Mouse (Mus musculus): ENCODE measurements around the gene Neurl4. TPM values are rescaled to one million over a fixed set of nuclear protein-coding genes. Genes with fewer than 3 reads are reported as not detected.

The Neurl4 gene
- polyA plus RNA-seq, 1 experiment from 2014 or later, result 9.2 TPM

- no peak overlapping the region for H3K4me2 ChIP-seq
- H3K27ac ChIP-seq (ENCODE audit: poor library complexity, severe bottlenecking), result no peak overlapping the region
- ATAC-seq (ENCODE audit: insufficient number of reproducible peaks, low FRiP score), result no peak
- 70% methylated on average over 4 of the region's 4 CpGs for WGBS
- no peaks in the 10 kb centered on the region for H3K36me3 ChIP-seq
- H3K9ac ChIP-seq, result no peak overlapping the region
- peaks cover 21% of the 10 kb centered on the region for H3K27me3 ChIP-seq (replicated peaks)
- H3K4me1 ChIP-seq (replicated peaks), result peaks cover 28% of the 10 kb centered on the region
- no peak overlapping the region for H3K4me3 ChIP-seq
- H3K9me3 ChIP-seq (replicated peaks), result no peaks in the 10 kb centered on the region
Observed at GRCm38 (mm10) chr11:69933066-69933465, 32.2 kb downstream of the Neurl4 start.

- Histone ChIP-seq H3K27me3 (replicated peaks) (peaks cover 32% of the 10 kb centered on the region), H3K27ac (ENCODE audit: poor library complexity, severe bottlenecking) (no peak overlapping the region), H3K9me3 (replicated peaks) (no peaks in the 10 kb centered on the region), H3K9ac (0 out of 2 replicates have a peak overlapping the region, but pooled peaks have one; percentile 13), H3K4me1 (replicated peaks) (peaks cover 28% of the 10 kb centered on the region), H3K36me3 (no peaks in the 10 kb centered on the region), H3K4me2 (peak overlapping the region; percentile 59), H3K4me3 (no peak overlapping the region)
- peak; percentile 31; the same call in 1 of the 2 replicates for ATAC-seq (ENCODE audit: insufficient number of reproducible peaks, low FRiP score)
- under 1% methylated on average over 18 of the region's 18 CpGs for WGBS
Observed at GRCm38 (mm10) chr11:69934169-69934568, 33.3 kb downstream of the Neurl4 start.

DNA sequence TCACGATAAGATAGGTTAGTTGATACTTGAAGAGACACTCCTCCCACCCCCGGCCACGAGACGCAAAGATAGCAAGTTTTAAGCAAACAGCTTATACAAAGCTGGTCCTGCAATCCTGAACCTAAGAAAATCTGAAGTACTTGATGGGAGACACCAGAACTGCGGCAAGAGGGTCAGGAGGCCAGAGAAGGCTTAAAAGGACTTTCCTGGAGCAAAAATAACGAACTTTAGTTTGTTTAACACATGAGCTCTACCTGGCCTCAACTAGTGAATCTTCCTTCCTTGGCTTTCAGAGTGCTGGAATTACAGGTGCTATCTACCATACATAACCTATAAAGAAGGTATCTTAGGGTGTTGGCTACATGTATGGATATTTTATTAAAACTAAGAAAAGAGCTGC is 33.8 kb downstream of the Neurl4 start:
- Histone ChIP-seq H3K9ac (no peak overlapping the region), H3K4me3 (no peak overlapping the region), H3K4me1 (replicated peaks) (peaks cover 28% of the 10 kb centered on the region), H3K27me3 (replicated peaks) (peaks cover 37% of the 10 kb centered on the region), H3K9me3 (replicated peaks) (no peaks in the 10 kb centered on the region), H3K27ac (ENCODE audit: poor library complexity, severe bottlenecking) (no peak overlapping the region), H3K36me3 (no peaks in the 10 kb centered on the region), H3K4me2 (peak overlapping the region; percentile 59)
- ATAC-seq (ENCODE audit: insufficient number of reproducible peaks, low FRiP score), result no peak
- WGBS, result 14% methylated on average over 6 of the region's 6 CpGs

DNA sequence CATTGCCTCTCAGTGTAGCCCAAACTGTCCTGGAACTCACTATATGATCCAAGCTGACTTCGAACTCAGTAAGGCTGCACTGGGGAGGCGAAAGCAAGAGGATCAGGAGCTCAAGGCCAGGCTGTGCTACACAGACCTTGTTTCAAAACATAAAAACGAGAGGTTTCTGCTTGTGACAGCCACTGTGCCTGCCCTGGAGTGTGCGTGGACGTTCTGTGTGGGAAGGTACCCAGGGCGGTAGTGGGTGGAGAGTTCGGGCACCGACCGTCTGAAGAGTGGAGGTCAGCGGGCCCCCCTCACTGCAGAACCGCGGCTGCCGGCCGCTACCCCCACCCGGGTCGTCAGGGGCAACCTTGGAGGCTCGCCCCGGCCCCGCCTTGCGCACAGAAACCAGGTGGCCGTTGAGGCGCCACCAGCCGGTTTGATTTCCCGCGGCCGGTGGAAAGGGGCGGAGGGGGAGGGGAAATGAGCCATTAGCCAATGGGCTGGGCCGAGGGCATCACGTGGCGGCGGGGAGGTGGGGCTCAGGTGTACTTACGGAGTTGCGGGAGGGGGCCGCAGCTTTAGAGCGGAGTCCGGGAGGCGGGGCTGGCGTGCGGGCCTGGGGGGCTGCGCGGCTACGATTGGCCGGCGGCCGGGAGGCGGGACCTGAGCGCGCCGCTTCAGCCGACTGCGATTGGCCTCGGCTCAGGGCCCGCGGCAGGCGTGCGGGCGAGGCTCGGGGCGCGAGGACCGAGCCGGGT is 34.4 kb downstream of the Neurl4 start, which contains the start of gene Ybx2:
Gene Ybx2, plus strand, starts transcription at position 660 of the 743 bp plus-strand sequence.
- H3K4me2 ChIP-seq, result peak within 1 kb of the TSS; percentile 98
- H3K4me1 ChIP-seq (replicated peaks), result peaks cover 28% of the 10 kb centered on the region
- H3K27ac ChIP-seq (ENCODE audit: poor library complexity, severe bottlenecking), result no peak within 1 kb of the TSS
- H3K9ac ChIP-seq, result peak within 1 kb of the TSS; percentile 75
- WGBS, result 2% methylated on average over 60 of the region's 62 CpGs
- H3K36me3 ChIP-seq, result no peaks in the 10 kb centered on the region
- peak; percentile 94 for ATAC-seq (ENCODE audit: insufficient number of reproducible peaks, low FRiP score)
- peak within 1 kb of the TSS; percentile 59 for H3K4me3 ChIP-seq
- no peaks in the 10 kb centered on the region for H3K9me3 ChIP-seq (replicated peaks)
- peaks cover 44% of the 10 kb centered on the region for H3K27me3 ChIP-seq (replicated peaks)

- Histone ChIP-seq H3K4me1 (replicated peaks) (peaks cover 28% of the 10 kb centered on the region), H3K27ac (ENCODE audit: poor library complexity, severe bottlenecking) (no peak overlapping the region), H3K9me3 (replicated peaks) (no peaks in the 10 kb centered on the region), H3K36me3 (no peaks in the 10 kb centered on the region), H3K4me2 (peak overlapping the region; percentile 98), H3K4me3 (peak overlapping the region; percentile 59), H3K27me3 (replicated peaks) (peaks cover 48% of the 10 kb centered on the region), H3K9ac (peak overlapping the region; percentile 75)
- 2% methylated on average over 30 of the region's 30 CpGs for WGBS
- ATAC-seq (ENCODE audit: insufficient number of reproducible peaks, low FRiP score), result 0 out of 2 replicates have a peak, but pooled peaks have one; percentile 4
Observed at GRCm38 (mm10) chr11:69936156-69936555, 35.3 kb downstream of the Neurl4 start.

DNA sequence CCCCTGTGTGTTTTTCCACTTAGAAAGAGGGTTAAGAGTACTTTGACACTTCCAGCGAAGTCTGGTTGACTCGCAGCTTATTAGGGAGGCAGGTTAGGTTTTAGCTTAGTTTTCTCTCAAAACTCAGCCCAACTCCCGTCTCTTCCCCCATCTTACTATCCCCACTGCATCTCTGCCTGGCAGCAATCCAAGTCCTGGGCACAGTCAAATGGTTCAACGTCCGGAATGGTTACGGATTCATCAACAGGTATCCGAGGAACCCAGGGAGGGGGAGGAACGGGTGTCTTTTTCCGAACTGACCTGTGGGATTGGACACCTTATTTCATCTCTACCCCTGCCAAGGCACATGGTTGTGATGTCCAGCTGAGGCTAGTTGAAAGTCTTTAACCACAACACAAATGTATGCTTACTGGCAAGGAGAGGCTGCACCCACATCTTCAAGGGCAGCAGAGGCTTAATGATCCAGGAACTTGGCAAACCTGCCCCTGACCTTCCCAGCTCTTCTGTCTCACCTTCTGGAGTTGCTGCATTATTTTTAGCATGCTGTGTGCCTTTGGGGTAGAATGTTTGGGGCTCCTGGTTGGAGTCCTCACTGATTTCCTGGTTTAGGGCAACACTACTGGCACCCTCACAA is 36.0 kb downstream of the Neurl4 start:
- Histone ChIP-seq H3K27ac (ENCODE audit: poor library complexity, severe bottlenecking) (0 out of 2 replicates have a peak overlapping the region, but pooled peaks have one; percentile 0), H3K9me3 (replicated peaks) (no peaks in the 10 kb centered on the region), H3K4me3 (peak overlapping the region; percentile 59), H3K36me3 (no peaks in the 10 kb centered on the region), H3K27me3 (replicated peaks) (peaks cover 48% of the 10 kb centered on the region), H3K4me1 (replicated peaks) (peaks cover 28% of the 10 kb centered on the region), H3K4me2 (peak overlapping the region; percentile 98), H3K9ac (0 out of 2 replicates have a peak overlapping the region, but pooled peaks have one; percentile 75)
- ATAC-seq (ENCODE audit: insufficient number of reproducible peaks, low FRiP score), result no peak
- WGBS, result 48% methylated on average over 9 of the region's 9 CpGs

DNA sequence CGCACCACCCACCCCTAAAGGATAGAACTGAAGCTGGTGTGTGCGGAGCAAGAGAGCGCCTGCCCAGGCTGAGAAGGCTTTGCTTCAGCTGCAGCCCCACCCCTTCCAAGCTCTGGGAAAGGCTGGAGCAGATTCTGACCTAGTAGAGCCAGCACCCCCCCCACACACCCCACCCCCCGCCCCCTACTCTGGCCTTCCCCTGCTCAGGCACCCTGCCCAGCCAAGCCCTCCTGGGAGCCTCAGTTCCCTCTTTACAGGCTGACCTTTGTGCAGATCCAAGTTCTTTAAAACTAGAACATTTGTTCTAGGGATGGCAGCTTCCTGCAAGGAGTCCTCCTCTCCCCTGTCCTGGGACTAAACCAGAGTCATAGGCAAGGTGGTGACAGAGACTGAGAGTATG is 36.5 kb downstream of the Neurl4 start:
- ATAC-seq (ENCODE audit: insufficient number of reproducible peaks, low FRiP score), result no peak
- Histone ChIP-seq H3K4me3 (no peak overlapping the region), H3K27me3 (replicated peaks) (peaks cover 48% of the 10 kb centered on the region), H3K9ac (0 out of 2 replicates have a peak overlapping the region, but pooled peaks have one; percentile 4), H3K27ac (ENCODE audit: poor library complexity, severe bottlenecking) (0 out of 2 replicates have a peak overlapping the region, but pooled peaks have one; percentile 0), H3K4me2 (peak overlapping the region; percentile 98), H3K4me1 (replicated peaks) (peaks cover 28% of the 10 kb centered on the region), H3K36me3 (peaks cover 4% of the 10 kb centered on the region), H3K9me3 (replicated peaks) (no peaks in the 10 kb centered on the region)
- WGBS, result 42% methylated on average over 3 of the region's 4 CpGs

DNA sequence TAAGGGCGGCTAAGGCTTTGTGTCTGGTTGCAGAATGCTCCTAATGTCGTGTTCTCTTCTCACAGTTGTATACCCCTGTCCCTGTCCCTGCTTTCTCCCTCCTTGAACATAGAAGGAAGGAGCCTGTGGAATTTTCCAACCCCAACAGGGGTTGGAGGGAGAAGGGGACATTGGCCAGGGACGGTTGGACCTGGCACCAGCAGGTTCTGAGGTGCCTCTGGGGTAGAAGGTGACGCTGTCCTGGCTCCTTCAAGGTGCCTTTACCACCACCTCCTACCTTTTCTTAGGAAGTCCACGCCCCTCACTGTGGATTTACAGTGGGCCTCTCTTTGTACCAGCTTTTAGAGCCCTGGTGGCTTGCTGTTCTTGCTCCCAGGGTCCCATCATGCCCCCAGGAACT is 37.0 kb downstream of the Neurl4 start:
- no peak overlapping the region for H3K27ac ChIP-seq (ENCODE audit: poor library complexity, severe bottlenecking)
- H3K4me1 ChIP-seq (replicated peaks), result peaks cover 28% of the 10 kb centered on the region
- peaks cover 50% of the 10 kb centered on the region for H3K27me3 ChIP-seq (replicated peaks)
- no peak for ATAC-seq (ENCODE audit: insufficient number of reproducible peaks, low FRiP score)
- no peak overlapping the region for H3K4me2 ChIP-seq
- no peak overlapping the region for H3K4me3 ChIP-seq
- 68% methylated on average over 5 of the region's 5 CpGs for WGBS
- H3K36me3 ChIP-seq, result peaks cover 9% of the 10 kb centered on the region
- H3K9me3 ChIP-seq (replicated peaks), result no peaks in the 10 kb centered on the region
- 0 out of 2 replicates have a peak overlapping the region, but pooled peaks have one; percentile 4 for H3K9ac ChIP-seq

GRCm38 (mm10) chr11:69938401-69938979 is 37.6 kb downstream of the Neurl4 start:
- ATAC-seq (ENCODE audit: insufficient number of reproducible peaks, low FRiP score), result no peak
- H3K36me3 ChIP-seq, result peaks cover 15% of the 10 kb centered on the region
- 26% methylated on average over 9 of the region's 9 CpGs for WGBS
- H3K4me3 ChIP-seq, result no peak overlapping the region
- no peak overlapping the region for H3K9ac ChIP-seq
- H3K27ac ChIP-seq (ENCODE audit: poor library complexity, severe bottlenecking), result no peak overlapping the region
- peaks cover 53% of the 10 kb centered on the region for H3K27me3 ChIP-seq (replicated peaks)
- H3K4me1 ChIP-seq (replicated peaks), result peaks cover 28% of the 10 kb centered on the region
- no peaks in the 10 kb centered on the region for H3K9me3 ChIP-seq (replicated peaks)
- H3K4me2 ChIP-seq, result no peak overlapping the region

DNA sequence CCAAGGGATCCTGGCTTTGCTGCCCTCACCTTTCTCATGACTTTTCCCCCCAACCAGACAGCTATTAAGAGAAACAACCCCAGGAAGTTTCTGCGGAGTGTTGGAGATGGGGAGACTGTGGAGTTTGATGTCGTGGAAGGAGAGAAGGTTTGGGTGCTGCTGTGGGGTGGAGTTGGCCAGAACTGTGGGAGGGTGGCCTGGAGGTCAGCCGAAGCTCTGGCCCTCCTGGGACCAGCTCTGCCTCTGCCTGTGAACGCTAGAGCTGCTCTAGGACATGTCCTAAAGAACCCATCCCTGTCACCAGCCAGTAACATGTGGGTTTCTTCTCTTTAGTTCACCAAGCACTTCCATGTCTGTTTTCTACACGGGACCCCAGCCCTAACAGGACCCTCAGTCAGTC is 38.3 kb downstream of the Neurl4 start:
- H3K9me3 ChIP-seq (replicated peaks), result no peaks in the 10 kb centered on the region
- no peak for ATAC-seq (ENCODE audit: insufficient number of reproducible peaks, low FRiP score)
- H3K4me1 ChIP-seq (replicated peaks), result peaks cover 24% of the 10 kb centered on the region
- peaks cover 21% of the 10 kb centered on the region for H3K36me3 ChIP-seq
- H3K4me3 ChIP-seq, result no peak overlapping the region
- H3K9ac ChIP-seq, result no peak overlapping the region
- WGBS, result 69% methylated on average over 5 of the region's 5 CpGs
- H3K4me2 ChIP-seq, result no peak overlapping the region
- peaks cover 55% of the 10 kb centered on the region for H3K27me3 ChIP-seq (replicated peaks)
- no peak overlapping the region for H3K27ac ChIP-seq (ENCODE audit: poor library complexity, severe bottlenecking)

GRCm38 (mm10) chr11:69939731-69940130 is 38.9 kb downstream of the Neurl4 start:
- no peak for ATAC-seq (ENCODE audit: insufficient number of reproducible peaks, low FRiP score)
- Histone ChIP-seq H3K9ac (no peak overlapping the region), H3K4me3 (no peak overlapping the region), H3K27ac (ENCODE audit: poor library complexity, severe bottlenecking) (no peak overlapping the region), H3K4me2 (no peak overlapping the region), H3K27me3 (replicated peaks) (peaks cover 60% of the 10 kb centered on the region), H3K4me1 (replicated peaks) (peaks cover 22% of the 10 kb centered on the region), H3K36me3 (peaks cover 26% of the 10 kb centered on the region), H3K9me3 (replicated peaks) (no peaks in the 10 kb centered on the region)
- 88% methylated on average over 17 of the region's 17 CpGs for WGBS

Data from heart, embryonic 12.5 days (tissue).